Mouse (Mus musculus): Measurements from ENCODE around the gene Olfr218.

DNA sequence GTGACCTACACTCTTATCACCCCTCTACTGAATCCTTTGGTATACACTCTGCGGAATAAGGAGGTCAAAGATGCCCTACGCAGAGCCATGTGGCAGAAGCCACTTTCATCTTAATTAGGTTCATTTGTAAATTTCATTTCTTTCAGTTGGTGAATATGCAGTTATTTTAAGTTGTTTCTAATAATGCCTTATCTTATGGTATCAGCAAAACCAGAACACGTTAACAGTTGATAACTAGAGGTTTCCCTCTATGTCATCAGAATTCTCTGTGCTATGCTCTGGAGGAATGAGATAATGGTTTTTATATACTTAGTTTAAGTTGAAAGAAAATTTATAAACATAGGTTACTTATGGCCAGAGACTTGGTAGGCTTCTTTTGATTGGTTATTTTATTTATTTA, 18.9 kb downstream of the Olfr218 start:
- TF ChIP-seq POLR2A (IDR thresholded peaks at IDR 0.05; ENCODE audit: insufficient read depth, low read depth, low read length) (no peak), CTCF (IDR thresholded peaks at IDR 0.05) (no peak)

Data from heart, adult 2 months (tissue).